Mouse (Mus musculus) E14TG2a.4 (cell line): ENCODE data around the gene Serinc5.

Source experiments
- CTCF ChIP-seq: conservative IDR thresholded peaks from 2 replicates; pipeline ENCODE4 v1.5.1; 2014; ENCODE audit warnings: low read length
- NANOG ChIP-seq: IDR thresholded peaks from 2 replicates; pipeline ENCODE4 v1.6.1; 2014; ENCODE audit warnings: borderline replicate concordance, low read length, mixed read lengths
- POU5F1 ChIP-seq: IDR thresholded peaks from 2 replicates; pipeline ENCODE4 v1.6.1; 2014; ENCODE audit warnings: low read length, borderline replicate concordance

DNA sequence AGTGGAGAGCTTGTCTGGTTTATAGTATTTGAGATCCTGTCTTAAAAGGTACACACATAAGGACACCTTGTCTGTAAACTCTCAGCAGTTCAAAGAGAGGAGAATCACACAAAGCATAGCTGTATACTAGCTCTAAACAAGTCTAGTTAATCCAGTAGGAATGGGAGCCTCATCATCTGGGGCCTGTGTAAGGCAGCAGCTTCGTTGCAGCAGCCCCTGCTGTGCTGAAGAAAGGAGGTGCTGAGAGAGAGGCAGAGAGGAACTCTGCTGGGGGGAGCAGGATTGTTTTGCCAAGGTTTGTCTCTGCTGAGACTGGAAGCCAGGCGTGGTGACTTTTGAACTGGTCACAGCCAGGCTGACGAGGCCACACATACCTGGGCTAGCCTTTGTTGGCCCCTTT is 98.6 kb downstream of the Serinc5 start:
- TF ChIP-seq CTCF (no peak), NANOG (no peak), POU5F1 (no peak)
